Mouse (Mus musculus) mouse trophoblast stem cell (cell line): ENCODE results near the gene Kazald1.

ENCODE experiments used
- in situ Hi-C, 2 experiments: fragments of 300-500 bp; cut with MseI, MboI; formaldehyde crosslinking; loops; 2 replicates in 1 of 2; 3 replicates in 1 of 2; pipeline ENCODE4 v1.15.1; 2025

The Kazald1 gene

DNA sequence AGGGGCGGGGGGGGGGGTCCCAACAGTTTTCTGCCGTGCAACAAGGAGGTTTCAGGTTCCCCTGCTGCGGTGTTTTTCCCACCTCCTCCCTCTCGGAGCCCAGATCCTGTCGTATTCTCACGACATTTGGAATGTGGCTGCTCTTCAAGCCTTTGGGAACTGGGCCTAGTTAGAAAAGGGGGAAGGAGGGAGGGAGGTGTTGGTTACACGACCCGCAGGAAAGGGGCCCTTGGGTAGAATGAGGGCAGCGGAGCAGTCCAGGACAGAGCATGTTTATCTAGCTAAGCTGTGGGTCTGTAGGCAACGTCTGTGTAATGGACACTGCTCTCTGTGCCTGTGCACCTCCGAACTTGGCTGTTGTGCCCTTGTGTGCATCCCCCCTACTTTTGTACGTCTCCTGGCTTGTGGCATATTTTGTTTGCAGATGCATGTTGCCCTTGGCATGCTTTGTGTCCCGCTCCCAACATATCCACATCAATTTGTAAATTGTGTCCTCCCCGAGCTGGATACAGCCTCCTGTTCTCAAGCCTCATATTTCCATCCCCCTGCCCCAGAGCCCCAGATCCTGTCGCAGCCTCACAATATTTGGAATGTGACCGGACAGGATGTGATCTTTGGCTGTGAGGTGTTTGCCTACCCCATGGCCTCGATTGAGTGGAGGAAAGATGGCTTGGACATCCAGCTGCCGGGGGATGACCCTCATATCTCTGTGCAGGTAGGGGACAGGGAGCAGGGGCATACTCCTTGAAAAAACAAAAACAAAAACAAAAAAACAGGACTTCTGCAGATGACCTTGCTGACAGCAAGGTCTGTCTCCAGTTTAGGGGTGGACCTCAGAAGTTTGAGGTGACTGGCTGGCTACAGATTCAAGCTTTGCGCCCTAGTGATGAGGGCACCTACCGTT lies 3.0 kb downstream of the Kazald1 start:
- in situ Hi-C loops: no loop called here

- in situ Hi-C loops: no loop called here
These were observed 4.1 kb downstream of the Kazald1 start for GRCm38 (mm10) chr19:45078971-45079764.

- in situ Hi-C loops: loop anchor here (5.0 kb wide), 2 partner anchors 72 to 77 kb away; partner anchors contain the start of gene Tlx1 (in 1 of the 2)
These were observed 4.9 kb downstream of the Kazald1 start for GRCm38 (mm10) chr19:45079769-45080515.

DNA sequence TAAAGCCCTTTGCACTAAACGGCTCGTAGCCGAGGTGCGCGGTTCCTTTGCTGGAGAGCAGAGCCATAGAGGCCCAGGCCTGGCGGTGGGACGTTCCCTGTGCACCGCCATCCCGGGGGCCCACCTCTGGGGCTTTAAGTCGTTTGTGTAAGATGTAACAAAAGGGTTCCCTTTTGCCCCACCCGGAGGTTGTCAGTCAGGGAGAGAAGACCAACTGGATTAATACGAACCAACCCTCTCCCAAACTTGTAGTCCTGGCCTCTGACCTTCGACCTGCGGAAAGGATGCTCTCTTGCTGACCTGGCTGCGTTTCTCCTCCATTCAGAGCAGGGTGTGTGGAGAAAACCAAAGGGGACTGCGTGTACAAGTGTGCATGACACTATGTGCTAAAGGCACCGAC lies 5.7 kb downstream of the Kazald1 start:
- in situ Hi-C loops: loop anchor here (5.0 kb wide), 2 partner anchors 72 to 77 kb away; partner anchors contain the start of gene Tlx1 (in 1 of the 2)

GRCm38 (mm10) chr19:45081279-45081678 lies 6.2 kb downstream of the Kazald1 start:
- in situ Hi-C loops: loop anchor here (5.0 kb wide), 2 partner anchors 71 to 76 kb away; partner anchors contain the start of gene Tlx1 (in 1 of the 2)

GRCm38 (mm10) chr19:45081841-45082550 lies 7.0 kb downstream of the Kazald1 start:
- in situ Hi-C loops: loop anchor here (5.0 kb wide), 2 partner anchors 70 to 75 kb away; partner anchors contain the start of gene Tlx1 (in 1 of the 2)

- in situ Hi-C loops: no loop called here
These were observed 22.8 kb downstream of the Kazald1 start for GRCm38 (mm10) chr19:45097868-45098267.

GRCm38 (mm10) chr19:45100486-45101270 lies 25.6 kb downstream of the Kazald1 start:
- in situ Hi-C loops: loop anchor here in 1 of 2 experiments (10.0 kb wide), 1 partner anchor 64 kb away; no protein-coding TSS in a partner anchor

GRCm38 (mm10) chr19:45105591-45105990 lies 30.6 kb downstream of the Kazald1 start:
- in situ Hi-C loops: loop anchor here in 1 of 2 experiments (10.0 kb wide), 1 partner anchor 59 kb away; no protein-coding TSS in a partner anchor

DNA sequence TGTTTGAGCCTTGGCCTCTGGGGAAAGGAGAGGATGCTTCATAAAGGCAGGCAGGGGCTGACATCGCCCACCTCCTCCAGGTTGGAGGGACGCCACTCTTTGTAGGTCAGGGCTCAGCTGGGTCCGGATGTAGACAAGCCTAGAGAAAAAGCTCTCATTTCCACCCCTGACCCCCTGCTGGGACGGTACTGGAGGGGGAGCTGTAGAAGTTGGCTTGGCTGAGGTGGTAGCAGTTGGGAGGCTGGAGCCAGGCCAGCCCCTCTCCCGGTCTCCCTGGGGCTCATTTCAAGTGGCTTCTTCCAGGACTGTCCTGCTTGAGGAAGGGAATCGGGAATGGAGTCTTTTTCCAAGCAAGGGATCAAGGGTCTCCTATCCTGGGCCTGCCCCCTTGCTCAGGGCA lies 31.6 kb downstream of the Kazald1 start:
- in situ Hi-C loops: loop anchor here in 1 of 2 experiments (10.0 kb wide), 1 partner anchor 58 kb away; no protein-coding TSS in a partner anchor

DNA sequence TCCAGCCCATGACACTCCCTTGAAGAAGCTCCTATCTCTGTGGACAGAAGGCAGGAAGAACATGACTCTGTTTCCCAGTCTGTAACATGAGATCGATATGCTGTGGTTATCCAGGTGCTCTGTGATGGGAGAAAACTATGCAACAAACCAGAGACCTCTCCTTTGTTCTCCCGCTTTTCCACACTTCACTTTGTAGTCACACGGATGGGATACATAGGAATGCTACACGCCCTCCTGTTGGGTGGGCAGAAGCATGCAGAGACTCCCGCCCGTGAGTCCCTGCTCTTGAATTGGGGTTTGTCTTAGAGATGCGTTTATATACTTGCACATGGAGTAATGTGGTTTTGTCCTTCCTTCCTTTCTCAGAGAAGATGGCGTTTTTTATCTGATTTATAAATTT lies 35.6 kb downstream of the Kazald1 start:
- in situ Hi-C loops: no loop called here

- in situ Hi-C loops: no loop called here
These were observed 37.4 kb downstream of the Kazald1 start for GRCm38 (mm10) chr19:45112444-45112843.

DNA sequence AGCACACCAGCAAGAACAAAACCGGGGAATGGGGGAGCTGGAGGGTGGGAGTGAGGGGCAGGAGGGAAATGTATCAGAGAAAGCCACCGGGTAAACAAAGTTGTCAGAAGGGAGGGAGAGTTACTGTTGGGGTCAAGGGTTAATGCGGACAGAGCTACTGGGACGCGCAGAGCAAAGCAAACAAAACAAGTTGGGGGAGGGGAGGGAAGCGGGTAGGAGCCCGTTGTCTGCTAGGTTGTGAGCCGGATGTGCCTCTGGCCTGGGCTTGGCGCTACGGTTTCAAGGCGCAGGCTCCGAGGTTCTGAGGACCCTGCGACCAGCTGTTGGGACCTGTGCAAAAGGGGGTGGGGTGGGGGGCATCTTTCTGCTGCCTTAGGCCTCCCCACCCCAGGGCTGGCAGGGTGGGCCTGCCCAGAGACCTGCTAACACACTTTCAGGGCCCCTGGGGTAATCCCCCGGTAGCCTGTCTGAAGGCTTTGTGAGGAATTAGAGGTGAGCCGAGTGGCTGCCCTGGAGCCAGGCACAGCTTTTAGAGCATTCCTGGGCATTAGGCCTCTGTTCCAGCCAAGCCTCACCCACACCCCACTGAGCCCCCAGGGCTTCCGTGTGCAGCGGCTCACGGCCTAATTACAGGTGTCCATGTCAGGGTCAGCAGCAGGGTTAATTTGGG lies 38.9 kb downstream of the Kazald1 start:
- in situ Hi-C loops: no loop called here

- in situ Hi-C loops: loop anchor here in 1 of 2 experiments (5.0 kb wide), 1 partner anchor 48 kb away; no protein-coding TSS in a partner anchor
These were observed 39.7 kb downstream of the Kazald1 start for GRCm38 (mm10) chr19:45114772-45115171.

GRCm38 (mm10) chr19:45116798-45117197 lies 41.8 kb downstream of the Kazald1 start:
- in situ Hi-C loops: loop anchor here in 1 of 2 experiments (5.0 kb wide), 1 partner anchor 46 kb away; no protein-coding TSS in a partner anchor
